Mouse (Mus musculus): ENCODE data around the gene Cntnap2. TPM values are rescaled to one million over a fixed set of nuclear protein-coding genes. Genes with fewer than 3 reads are reported as not detected.

Cntnap2 gene
- polyA plus RNA-seq, 1 experiment from 2014 or later, result 1.3 TPM

GRCm38 (mm10) chr6:46763481-46763880, 1704.3 kb downstream of the Cntnap2 start:
- H3K4me3 ChIP-seq (ENCODE audit: low read depth, low read length), result no peak overlapping the region
- WGBS, result 89% methylated on average over 3 of the region's 3 CpGs

GRCm38 (mm10) chr6:46774529-46774928, 1715.4 kb downstream of the Cntnap2 start:
- H3K4me3 ChIP-seq (ENCODE audit: low read depth, low read length), result no peak overlapping the region
- no peak overlapping the region for H3K9ac ChIP-seq (ENCODE audit: low read length)
- H3K4me2 ChIP-seq (ENCODE audit: low read length), result no peak overlapping the region
- no peaks in the 10 kb centered on the region for H3K36me3 ChIP-seq (ENCODE audit: control insufficient read depth, insufficient read depth, low read length)
- ATAC-seq (replicated peaks; ENCODE audit: low FRiP score, low TSS enrichment, low read depth), result no peak
- no peaks in the 10 kb centered on the region for H3K4me1 ChIP-seq (replicated peaks; ENCODE audit: control insufficient read depth, insufficient read depth, low read length)
- no peak overlapping the region for H3K27ac ChIP-seq (ENCODE audit: low read depth)
- DNase-seq (ENCODE audit: low spot score), result no peak
- no peaks in the 10 kb centered on the region for H3K9me3 ChIP-seq (ENCODE audit: control insufficient read depth, low read length)
- no peaks in the 10 kb centered on the region for H3K27me3 ChIP-seq (replicated peaks; ENCODE audit: control insufficient read depth, insufficient read depth, low read length)

More at GRCm38 (mm10) chr6:46763481-46763880, 1704.3 kb downstream of the Cntnap2 start:
- H3K9ac ChIP-seq (ENCODE audit: low read length), result no peak overlapping the region
- DNase-seq (ENCODE audit: low spot score) (no peak), ATAC-seq (replicated peaks; ENCODE audit: low FRiP score, low TSS enrichment, low read depth) (no peak)
- no peak overlapping the region for H3K27ac ChIP-seq (ENCODE audit: low read depth)
- H3K27me3 ChIP-seq (replicated peaks; ENCODE audit: control insufficient read depth, insufficient read depth, low read length), result no peaks in the 10 kb centered on the region
- no peak overlapping the region for H3K4me2 ChIP-seq (ENCODE audit: low read length)
- no peaks in the 10 kb centered on the region for H3K9me3 ChIP-seq (ENCODE audit: control insufficient read depth, low read length)
- H3K4me1 ChIP-seq (replicated peaks; ENCODE audit: control insufficient read depth, insufficient read depth, low read length), result no peaks in the 10 kb centered on the region
- H3K36me3 ChIP-seq (ENCODE audit: control insufficient read depth, insufficient read depth, low read length), result no peaks in the 10 kb centered on the region

GRCm38 (mm10) chr6:46802264-46803110, 1743.3 kb downstream of the Cntnap2 start:
- H3K27me3 ChIP-seq (replicated peaks; ENCODE audit: control insufficient read depth, insufficient read depth, low read length), result no peaks in the 10 kb centered on the region
- no peaks in the 10 kb centered on the region for H3K4me1 ChIP-seq (replicated peaks; ENCODE audit: control insufficient read depth, insufficient read depth, low read length)
- WGBS, result 59% methylated on average over 4 of the region's 4 CpGs
- DNase-seq (ENCODE audit: low spot score) (no peak), ATAC-seq (replicated peaks; ENCODE audit: low FRiP score, low TSS enrichment, low read depth) (no peak)
- no peak overlapping the region for H3K9ac ChIP-seq (ENCODE audit: low read length)
- no peak overlapping the region for H3K4me2 ChIP-seq (ENCODE audit: low read length)
- H3K4me3 ChIP-seq (ENCODE audit: low read depth, low read length), result no peak overlapping the region
- no peaks in the 10 kb centered on the region for H3K9me3 ChIP-seq (ENCODE audit: control insufficient read depth, low read length)
- H3K27ac ChIP-seq (ENCODE audit: low read depth), result no peak overlapping the region
- H3K36me3 ChIP-seq (ENCODE audit: control insufficient read depth, insufficient read depth, low read length), result no peaks in the 10 kb centered on the region

- DNase-seq (ENCODE audit: low spot score) (no peak), ATAC-seq (replicated peaks; ENCODE audit: low FRiP score, low TSS enrichment, low read depth) (no peak)
- H3K36me3 ChIP-seq (ENCODE audit: control insufficient read depth, insufficient read depth, low read length), result no peaks in the 10 kb centered on the region
- no peak overlapping the region for H3K9ac ChIP-seq (ENCODE audit: low read length)
- no peak overlapping the region for H3K4me3 ChIP-seq (ENCODE audit: low read depth, low read length)
- no peaks in the 10 kb centered on the region for H3K9me3 ChIP-seq (ENCODE audit: control insufficient read depth, low read length)
- no peak overlapping the region for H3K27ac ChIP-seq (ENCODE audit: low read depth)
- H3K4me1 ChIP-seq (replicated peaks; ENCODE audit: control insufficient read depth, insufficient read depth, low read length), result no peaks in the 10 kb centered on the region
- no peak overlapping the region for H3K4me2 ChIP-seq (ENCODE audit: low read length)
- WGBS, result 71% methylated on average over 3 of the region's 3 CpGs
- no peaks in the 10 kb centered on the region for H3K27me3 ChIP-seq (replicated peaks; ENCODE audit: control insufficient read depth, insufficient read depth, low read length)
Measured at GRCm38 (mm10) chr6:46856635-46857034, 1797.5 kb downstream of the Cntnap2 start.

- no peaks in the 10 kb centered on the region for H3K27me3 ChIP-seq (replicated peaks; ENCODE audit: control insufficient read depth, insufficient read depth, low read length)
- ATAC-seq (replicated peaks; ENCODE audit: low FRiP score, low TSS enrichment, low read depth) (peak; percentile 60; the same call in 1 of the 2 replicates), DNase-seq (ENCODE audit: low spot score) (peak; percentile 50)
- no peak overlapping the region for H3K9ac ChIP-seq (ENCODE audit: low read length)
- H3K4me2 ChIP-seq (ENCODE audit: low read length), result no peak overlapping the region
- no peak overlapping the region for H3K27ac ChIP-seq (ENCODE audit: low read depth)
- no peak overlapping the region for H3K4me3 ChIP-seq (ENCODE audit: low read depth, low read length)
- no peaks in the 10 kb centered on the region for H3K36me3 ChIP-seq (ENCODE audit: control insufficient read depth, insufficient read depth, low read length)
- no peaks in the 10 kb centered on the region for H3K4me1 ChIP-seq (replicated peaks; ENCODE audit: control insufficient read depth, insufficient read depth, low read length)
- H3K9me3 ChIP-seq (ENCODE audit: control insufficient read depth, low read length), result no peaks in the 10 kb centered on the region
- 14% methylated on average over 5 of the region's 5 CpGs for WGBS
Measured at GRCm38 (mm10) chr6:46861076-46861475, 1801.9 kb downstream of the Cntnap2 start.

- H3K4me1 ChIP-seq (replicated peaks; ENCODE audit: control insufficient read depth, insufficient read depth, low read length), result no peaks in the 10 kb centered on the region
- H3K4me3 ChIP-seq (ENCODE audit: low read depth, low read length), result no peak overlapping the region
- H3K36me3 ChIP-seq (ENCODE audit: control insufficient read depth, insufficient read depth, low read length), result no peaks in the 10 kb centered on the region
- ATAC-seq (replicated peaks; ENCODE audit: low FRiP score, low TSS enrichment, low read depth) (no peak), DNase-seq (ENCODE audit: low spot score) (no peak)
- H3K4me2 ChIP-seq (ENCODE audit: low read length), result no peak overlapping the region
- H3K9ac ChIP-seq (ENCODE audit: low read length), result no peak overlapping the region
- no peaks in the 10 kb centered on the region for H3K9me3 ChIP-seq (ENCODE audit: control insufficient read depth, low read length)
- H3K27ac ChIP-seq (ENCODE audit: low read depth), result no peak overlapping the region
- no peaks in the 10 kb centered on the region for H3K27me3 ChIP-seq (replicated peaks; ENCODE audit: control insufficient read depth, insufficient read depth, low read length)
Measured at GRCm38 (mm10) chr6:46866317-46866716, 1807.2 kb downstream of the Cntnap2 start.

- 69% methylated on average over 2 of the region's 2 CpGs for WGBS
- Histone ChIP-seq H3K36me3 (ENCODE audit: control insufficient read depth, insufficient read depth, low read length) (no peaks in the 10 kb centered on the region), H3K27ac (ENCODE audit: low read depth) (no peak overlapping the region), H3K4me3 (ENCODE audit: low read depth, low read length) (no peak overlapping the region), H3K4me1 (replicated peaks; ENCODE audit: control insufficient read depth, insufficient read depth, low read length) (no peaks in the 10 kb centered on the region), H3K9me3 (ENCODE audit: control insufficient read depth, low read length) (no peaks in the 10 kb centered on the region), H3K9ac (ENCODE audit: low read length) (no peak overlapping the region), H3K4me2 (ENCODE audit: low read length) (no peak overlapping the region), H3K27me3 (replicated peaks; ENCODE audit: control insufficient read depth, insufficient read depth, low read length) (no peaks in the 10 kb centered on the region)
- ATAC-seq (replicated peaks; ENCODE audit: low FRiP score, low TSS enrichment, low read depth) (no peak), DNase-seq (ENCODE audit: low spot score) (no peak)
Measured at GRCm38 (mm10) chr6:46886230-46886629, 1827.1 kb downstream of the Cntnap2 start.

- Histone ChIP-seq H3K9me3 (ENCODE audit: control insufficient read depth, low read length) (no peaks in the 10 kb centered on the region), H3K36me3 (ENCODE audit: control insufficient read depth, insufficient read depth, low read length) (no peaks in the 10 kb centered on the region), H3K9ac (ENCODE audit: low read length) (no peak overlapping the region), H3K4me2 (ENCODE audit: low read length) (no peak overlapping the region), H3K27ac (ENCODE audit: low read depth) (no peak overlapping the region), H3K4me1 (replicated peaks; ENCODE audit: control insufficient read depth, insufficient read depth, low read length) (no peaks in the 10 kb centered on the region), H3K27me3 (replicated peaks; ENCODE audit: control insufficient read depth, insufficient read depth, low read length) (no peaks in the 10 kb centered on the region), H3K4me3 (ENCODE audit: low read depth, low read length) (no peak overlapping the region)
- DNase-seq (ENCODE audit: low spot score) (no peak), ATAC-seq (replicated peaks; ENCODE audit: low FRiP score, low TSS enrichment, low read depth) (no peak)
- WGBS, result 77% methylated on average over 2 of the region's 2 CpGs
Measured at GRCm38 (mm10) chr6:46909167-46909566, 1850.0 kb downstream of the Cntnap2 start.

GRCm38 (mm10) chr6:46918701-46919274, 1859.6 kb downstream of the Cntnap2 start:
- Histone ChIP-seq H3K36me3 (ENCODE audit: control insufficient read depth, insufficient read depth, low read length) (no peaks in the 10 kb centered on the region), H3K9me3 (ENCODE audit: control insufficient read depth, low read length) (no peaks in the 10 kb centered on the region), H3K4me2 (ENCODE audit: low read length) (no peak overlapping the region), H3K27me3 (replicated peaks; ENCODE audit: control insufficient read depth, insufficient read depth, low read length) (no peaks in the 10 kb centered on the region), H3K4me3 (ENCODE audit: low read depth, low read length) (no peak overlapping the region), H3K4me1 (replicated peaks; ENCODE audit: control insufficient read depth, insufficient read depth, low read length) (no peaks in the 10 kb centered on the region), H3K9ac (ENCODE audit: low read length) (no peak overlapping the region), H3K27ac (ENCODE audit: low read depth) (no peak overlapping the region)
- DNase-seq (ENCODE audit: low spot score) (no peak), ATAC-seq (replicated peaks; ENCODE audit: low FRiP score, low TSS enrichment, low read depth) (no peak)
- 70% methylated on average over 8 of the region's 8 CpGs for WGBS

Measured in intestine, embryonic 14.5 days (tissue).